Mouse (Mus musculus) embryonic facial prominence, embryonic 10.5 days (tissue): ENCODE measurements at regions not wholly inside any gene's neighbourhood (a gene's known extent, or its start where the extent isn't known, plus 50 kb on each side); places are given as distances from the start of the nearest gene placed in this dataset.
"Not testable (repeated sequence)": the region's sequence is repeated elsewhere in the genome, so short reads cannot be mapped to it uniquely, and the experiment has no call there.

Experiments
- DNase-seq: peaks from one replicate; pipeline ENCODE4 v3.0.0-alpha.2; 2017; ENCODE audit warnings: low spot score
- H3K27ac ChIP-seq: fragments of 300-500 bp; sonication (generic); replicated peaks from 2 replicates; pipeline ENCODE4 v1.5.1; 2016; ENCODE audit warnings: mild to moderate bottlenecking
- H3K27me3 ChIP-seq: fragments of 300-500 bp; sonication (generic); replicated peaks from 2 replicates; pipeline ENCODE4 v1.6.1; 2016; ENCODE audit warnings: low read depth, mild to moderate bottlenecking; ENCODE audit not compliant: poor library complexity, severe bottlenecking
- H3K36me3 ChIP-seq: fragments of 300-500 bp; sonication (generic); replicated peaks from 2 replicates; pipeline ENCODE4 v1.6.1; 2016; ENCODE audit warnings: mild to moderate bottlenecking, moderate library complexity
- H3K4me1 ChIP-seq: fragments of 300-500 bp; sonication (generic); 2 replicates; pipeline ENCODE4 v1.6.1; 2016
- H3K4me3 ChIP-seq: fragments of 300-500 bp; sonication (generic); 2 replicates; pipeline ENCODE4 v1.5.1; 2016; ENCODE audit warnings: mild to moderate bottlenecking, moderate library complexity
- H3K9me3 ChIP-seq: fragments of 300-500 bp; sonication (generic); 2 replicates; pipeline ENCODE4 v1.6.1; 2016; ENCODE audit warnings: mild to moderate bottlenecking
- WGBS: fragments of 180-500 bp; shearing (Covaris S2); methylation state at CpG from one replicate; pipeline ENCODE4 v1.1.7; 2016; 5-methylcytosine and 5-hydroxymethylcytosine counted together

DNA sequence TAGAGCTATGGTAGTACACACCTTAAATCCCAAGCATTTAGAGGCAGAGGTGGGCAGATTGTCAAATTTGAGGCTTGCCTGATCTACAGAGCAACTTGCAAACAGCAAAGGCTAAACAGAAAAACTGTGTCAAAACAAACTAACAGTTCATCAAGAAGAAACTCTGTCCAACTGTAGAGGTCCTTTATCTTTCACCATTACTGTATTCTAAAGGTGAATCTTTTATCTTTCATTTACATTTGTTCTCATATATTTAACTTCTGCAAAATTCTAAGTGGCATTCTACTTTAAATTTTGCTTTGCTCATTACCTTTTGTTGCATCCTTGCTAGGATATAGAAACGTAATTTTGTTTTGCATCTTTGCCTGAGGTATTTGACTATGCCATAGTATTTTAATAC, 967.5 kb upstream of the Cntn5 start:
- Histone ChIP-seq H3K9me3 (no peaks in the 10 kb centered on the region), H3K27me3 (no peaks in the 10 kb centered on the region), H3K27ac (no peak overlapping the region), H3K36me3 (no peaks in the 10 kb centered on the region), H3K4me3 (no peak overlapping the region), H3K4me1 (no peaks in the 10 kb centered on the region)
- no peak for DNase-seq
- WGBS: 80% methylated on average over 1 of the region's 1 CpGs

- Histone ChIP-seq H3K36me3 (no peaks in the 10 kb centered on the region), H3K27me3 (no peaks in the 10 kb centered on the region), H3K9me3 (no peaks in the 10 kb centered on the region), H3K27ac (no peak overlapping the region), H3K4me3 (no peak overlapping the region), H3K4me1 (no peaks in the 10 kb centered on the region)
- 91% methylated on average over 1 of the region's 1 CpGs for WGBS
- no peak for DNase-seq
These were observed 966.9 kb upstream of the Cntn5 start for GRCm38 (mm10) chr9:11871489-11871888.

GRCm38 (mm10) chr9:11848692-11849091, 944.1 kb upstream of the Cntn5 start:
- H3K36me3 ChIP-seq, H3K27me3 ChIP-seq, DNase-seq, H3K9me3 ChIP-seq, H3K4me3 ChIP-seq, H3K27ac ChIP-seq, H3K4me1 ChIP-seq: not testable (repeated sequence)
- WGBS: 86% methylated on average over 3 of the region's 3 CpGs
